11 mouse cellular contexts compared by ENCODE assay signal in genomic region chr1:180944553-180944952, GRCm38 (mm10). TPM values are rescaled to one million over a fixed set of nuclear protein-coding genes. Genes with fewer than 3 reads are reported as not detected.
DNase-seq lines count a peak whose midpoint lies in the region; ATAC-seq lines count a peak whose summit lies in the region.
"Had no signal": no experiment of that assay in that cellular context is flagged by ENCODE, and none has a peak within 500 bp of the region (broad histone marks: within the 10 kb centered on the region; RNA-seq: fewer than 3 reads in every experiment).

No protein-coding gene starts in this region.

- WGBS in intestine, embryonic 15.5 days: 76% methylated on average over 4 of the region's 4 CpGs
- 64% methylated on average over 4 of the region's 4 CpGs for WGBS in hindbrain, embryonic 11.5 days

- 0 out of 2 replicates have a peak, but pooled peaks cover 3% of the 10 kb centered on the region for H3K36me3 ChIP-seq in intestine, embryonic 15.5 days
- no peaks in the 10 kb centered on the region for H3K36me3 ChIP-seq in hindbrain, embryonic 11.5 days (ENCODE audit: control insufficient read depth, insufficient read depth, low read length)

- no peaks in the 10 kb centered on the region for H3K27me3 ChIP-seq in intestine, embryonic 15.5 days (replicated peaks)
- peaks cover 33% of the 10 kb centered on the region for H3K27me3 ChIP-seq in hindbrain, embryonic 11.5 days (ENCODE audit: control insufficient read depth, insufficient read depth, low read length)

- H3K9me3 ChIP-seq in intestine, embryonic 15.5 days: no peaks in the 10 kb centered on the region
- H3K9me3 ChIP-seq in hindbrain, embryonic 11.5 days (ENCODE audit: control insufficient read depth, low read length): no peaks in the 10 kb centered on the region
- H3K9me3 ChIP-seq: G1E had no signal

- H3K27ac ChIP-seq in intestine, embryonic 15.5 days: peak overlapping the region; percentile 72
- H3K27ac ChIP-seq in hindbrain, embryonic 11.5 days (ENCODE audit: low read depth, low read length): no peak overlapping the region

- intact Hi-C loops in heart, postnatal 25 days (cut with DNase I): no loop called here

- H3K4me2 ChIP-seq in intestine, embryonic 15.5 days (replicated peaks): peak overlapping the region; percentile 56; the same call in 1 of the 2 replicates
- H3K4me2 ChIP-seq in hindbrain, embryonic 11.5 days (replicated peaks; ENCODE audit: low read depth, low read length): no peak overlapping the region

- ATAC-seq in intestine, embryonic 15.5 days: no peak
- ATAC-seq in megakaryocyte, adult 5-6 weeks (ENCODE audit: poor library complexity, severe bottlenecking): peak; percentile 59
- no peak for ATAC-seq in inflammation-experienced regulatory T-cells, adult 6 months
- ATAC-seq in hindbrain, embryonic 11.5 days (ENCODE audit: low FRiP score): no peak

- no peak overlapping the region for H3K9ac ChIP-seq in intestine, embryonic 15.5 days
- no peak overlapping the region for H3K9ac ChIP-seq in hindbrain, embryonic 11.5 days (ENCODE audit: low read depth, low read length)

- H3K4me3 ChIP-seq in intestine, embryonic 15.5 days (replicated peaks): no peak overlapping the region
- no peak overlapping the region for H3K4me3 ChIP-seq in hindbrain, embryonic 11.5 days (ENCODE audit: low read depth, low read length)

- DNase-seq in heart, postnatal 25 days (ENCODE audit: low spot score): peak; percentile 19
- DNase-seq in heart, adult 8-10 months (ENCODE audit: low spot score): no peak
- DNase-seq in NIH3T3 (ENCODE audit: low read depth): peak; percentile 83
- DNase-seq in hindbrain, embryonic 11.5 days (ENCODE audit: low spot score): no peak
- DNase-seq in urinary bladder, postnatal 25 days (ENCODE audit: low spot score): no peak
- DNase-seq: cerebellum, adult 18-20 months had no signal

- peaks cover 47% of the 10 kb centered on the region for H3K4me1 ChIP-seq in intestine, embryonic 15.5 days (replicated peaks)
- H3K4me1 ChIP-seq in hindbrain, embryonic 11.5 days (replicated peaks; ENCODE audit: control insufficient read depth, insufficient read depth, low read length): 0 out of 2 replicates have a peak, but pooled peaks cover 4% of the 10 kb centered on the region

RNA-seq across cellular contexts. Expression of gene Tmem63a, which starts 2.4 kb away (rescaled TPM):
- total RNA-seq in heart, postnatal 25 days (2021): 10 to 100 TPM; 15.1 to 16.3 TPM
- 10 to 100 TPM; 12.3 to 15.1 (median 13.9) TPM for total RNA-seq in heart, adult 8-10 months (2022)
- 15.0 and 15.8 TPM in 2 replicates for polyA plus RNA-seq in intestine, embryonic 15.5 days (2015; fragmentation: Nextera tagmentation; extraction: Ambion mirVana)
- total RNA-seq in megakaryocyte, adult 5-6 weeks (2015): 35.0 and 35.5 TPM in 2 replicates
- 31.7 and 35.2 TPM in 2 replicates for total RNA-seq in megakaryocyte, adult 5-6 weeks (2017)
- polyA plus RNA-seq in inflammation-experienced regulatory T-cells, adult 6 months (2017; shearing (Covaris generic)): 10 to 100 TPM; 12.8 to 18.6 (median 14.0) TPM
- 3.0 and 3.4 TPM in 2 replicates for polyA plus RNA-seq in hindbrain, embryonic 11.5 days (2014; fragmentation: Nextera tagmentation; extraction: Ambion mirVana)

RNA-seq across cellular contexts. Expression of gene Lefty1, which starts 9.7 kb away (rescaled TPM):
- total RNA-seq in heart, postnatal 25 days (2021): under 1 TPM; 0.17 to 0.94 TPM
- total RNA-seq in heart, adult 8-10 months (2022): 1 to 10 TPM in 1 of 4 experiments, under 1 TPM in 3; 0.43 to 1.2 (median 0.65) TPM
- 2.2 and 2.4 TPM in 2 replicates for polyA plus RNA-seq in intestine, embryonic 15.5 days (2015; fragmentation: Nextera tagmentation; extraction: Ambion mirVana)
- total RNA-seq in megakaryocyte, adult 5-6 weeks (2015): 0.60 and 1.5 TPM in 2 replicates
- 0.29 and 0.98 TPM in 2 replicates for total RNA-seq in megakaryocyte, adult 5-6 weeks (2017)
- polyA plus RNA-seq in inflammation-experienced regulatory T-cells, adult 6 months (2017; shearing (Covaris generic)): not detected
- polyA plus RNA-seq in hindbrain, embryonic 11.5 days (2014; fragmentation: Nextera tagmentation; extraction: Ambion mirVana): 0.39 and 0.90 TPM in 2 replicates
- total RNA-seq: G1E had no signal
- polyA plus RNA-seq: G1E had no signal

RNA-seq across cellular contexts. Expression of gene Pycr2, which starts 40.5 kb away (rescaled TPM):
- total RNA-seq in heart, postnatal 25 days (2021): 10 to 100 TPM; 13.0 to 13.8 TPM
- total RNA-seq in heart, adult 8-10 months (2022): 10 to 100 TPM; 11.6 to 13.5 (median 13.3) TPM
- 71.4 and 82.4 TPM in 2 replicates for polyA plus RNA-seq in intestine, embryonic 15.5 days (2015; fragmentation: Nextera tagmentation; extraction: Ambion mirVana)
- 14.5 and 16.4 TPM in 2 replicates for total RNA-seq in megakaryocyte, adult 5-6 weeks (2015)
- 17.3 and 19.6 TPM in 2 replicates for total RNA-seq in megakaryocyte, adult 5-6 weeks (2017)
- 10 to 100 TPM; 39.9 to 46.0 (median 44.5) TPM for polyA plus RNA-seq in inflammation-experienced regulatory T-cells, adult 6 months (2017; shearing (Covaris generic))
- 81.2 and 88.5 TPM in 2 replicates for polyA plus RNA-seq in hindbrain, embryonic 11.5 days (2014; fragmentation: Nextera tagmentation; extraction: Ambion mirVana)

RNA-seq across cellular contexts. Expression of gene Lefty2, which starts 51.6 kb away (rescaled TPM):
- total RNA-seq in heart, postnatal 25 days (2021): not detected
- not detected for total RNA-seq in heart, adult 8-10 months (2022)
- 0.05 and 0.09 TPM in 2 replicates for polyA plus RNA-seq in intestine, embryonic 15.5 days (2015; fragmentation: Nextera tagmentation; extraction: Ambion mirVana)
- not detected in 2 replicates for total RNA-seq in megakaryocyte, adult 5-6 weeks (2015)
- total RNA-seq in megakaryocyte, adult 5-6 weeks (2017): not detected in 2 replicates
- not detected for polyA plus RNA-seq in inflammation-experienced regulatory T-cells, adult 6 months (2017; shearing (Covaris generic))
- not detected in 2 replicates for polyA plus RNA-seq in hindbrain, embryonic 11.5 days (2014; fragmentation: Nextera tagmentation; extraction: Ambion mirVana)
- polyA plus RNA-seq: G1E; kidney, embryonic 14.5 days had no signal

Comparison
In these comparisons a context has a peak if more than half of its experiments do, and no peak if none do; other contexts are left out.
1. DNase-seq: peak in heart, postnatal 25 days (single experiment) and NIH3T3 (single experiment); none in heart, adult 8-10 months (single experiment), hindbrain, embryonic 11.5 days (single experiment) and urinary bladder, postnatal 25 days (single experiment).